Mouse (Mus musculus) adipocyte (in vitro differentiated cells): ENCODE results near the gene Jun.

ENCODE experiments used
- DNase-seq: peaks from one replicate; pipeline ENCODE4 v3.0.0-alpha.2; 2016; ENCODE audit warnings: low spot score

Gene Jun

DNA sequence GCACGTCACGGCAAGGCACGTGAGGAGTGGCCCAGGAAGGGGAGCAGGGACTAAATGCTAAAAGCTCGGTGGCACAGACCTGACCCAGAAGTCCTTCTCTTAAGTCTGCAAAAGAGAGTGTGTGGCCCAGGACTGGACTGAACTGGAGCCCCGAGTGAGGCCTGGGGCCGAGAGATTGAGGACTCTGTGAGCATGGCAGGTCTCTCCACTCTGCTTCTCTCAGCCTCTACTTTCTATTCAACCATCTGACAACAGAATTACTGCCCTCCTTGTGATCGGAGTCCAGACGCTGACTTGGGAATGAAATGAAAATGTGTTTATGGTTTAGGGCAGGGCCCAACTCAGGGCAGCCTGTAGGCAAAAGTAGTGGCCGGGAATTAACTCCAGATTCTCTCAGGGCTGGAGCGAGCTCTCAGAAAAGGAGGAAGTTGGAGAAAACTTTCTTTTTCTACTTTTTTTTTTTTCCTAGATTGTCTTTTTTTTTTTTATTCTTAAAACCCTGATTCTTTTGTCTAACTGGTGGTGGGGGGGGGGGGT is 21.3 kb upstream of the Jun start:
- DNase-seq, result no peak

DNA sequence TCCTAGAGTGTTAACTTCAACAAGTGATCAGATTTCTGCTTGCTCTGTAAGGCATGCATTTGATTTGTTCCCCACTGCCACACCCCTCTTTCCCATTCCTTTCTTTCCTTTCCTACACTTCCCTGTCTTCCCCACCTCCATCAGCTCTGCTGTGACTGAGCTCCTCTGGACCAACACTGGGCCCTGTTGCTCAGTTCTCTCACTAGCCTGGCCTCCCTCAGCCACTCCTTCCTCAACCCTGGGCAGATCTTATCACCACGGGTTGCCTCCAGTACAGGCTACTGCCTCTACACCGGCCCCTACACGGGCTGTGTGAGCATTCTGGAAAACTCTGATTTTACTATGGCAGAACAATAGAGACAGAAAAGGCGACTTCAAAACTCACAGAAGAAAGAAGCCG is 18.4 kb upstream of the Jun start:
- DNase-seq, result no peak

DNA sequence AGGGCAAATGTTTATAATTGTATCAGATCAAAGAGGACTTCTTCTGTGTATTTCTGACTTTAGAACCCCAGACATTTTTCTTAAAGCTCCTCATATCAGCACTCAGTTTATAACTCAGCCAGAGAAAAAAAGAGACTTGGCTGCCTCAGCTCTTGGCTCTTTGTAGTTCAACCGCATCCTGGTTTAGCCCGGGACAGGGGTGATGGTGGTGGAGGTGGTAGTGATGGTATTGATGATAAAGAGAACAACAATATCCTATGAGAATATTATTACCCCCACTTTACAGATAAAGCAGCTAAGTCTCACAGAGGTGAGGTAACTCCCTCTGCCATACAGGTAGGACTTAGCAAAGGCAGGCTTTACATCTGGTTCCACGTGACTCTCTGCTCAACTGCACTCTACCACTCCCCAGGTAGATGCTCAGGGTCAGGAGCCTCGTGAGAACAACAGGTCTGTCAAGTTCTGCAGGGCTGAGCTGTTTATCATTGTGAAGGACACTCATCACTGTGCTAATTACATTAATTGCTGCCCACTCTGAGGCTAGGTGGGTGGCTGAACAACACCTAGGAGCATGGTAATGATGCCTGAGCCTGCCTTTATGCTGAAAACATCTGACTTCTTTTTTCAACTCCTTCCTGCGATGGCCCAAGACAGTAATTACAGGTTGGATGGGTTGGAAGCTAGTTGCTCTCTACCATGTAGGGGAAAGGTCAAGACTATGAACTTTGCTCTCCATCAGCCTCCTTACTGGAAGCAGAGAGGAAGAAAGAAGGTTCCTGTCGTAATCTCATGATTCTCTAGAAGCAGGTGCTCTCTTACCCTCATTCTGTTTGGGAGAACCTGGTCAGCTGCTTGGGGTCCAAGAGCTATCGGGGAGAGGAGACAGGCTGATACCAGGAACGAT is 16.3 kb upstream of the Jun start:
- no peak for DNase-seq

DNA sequence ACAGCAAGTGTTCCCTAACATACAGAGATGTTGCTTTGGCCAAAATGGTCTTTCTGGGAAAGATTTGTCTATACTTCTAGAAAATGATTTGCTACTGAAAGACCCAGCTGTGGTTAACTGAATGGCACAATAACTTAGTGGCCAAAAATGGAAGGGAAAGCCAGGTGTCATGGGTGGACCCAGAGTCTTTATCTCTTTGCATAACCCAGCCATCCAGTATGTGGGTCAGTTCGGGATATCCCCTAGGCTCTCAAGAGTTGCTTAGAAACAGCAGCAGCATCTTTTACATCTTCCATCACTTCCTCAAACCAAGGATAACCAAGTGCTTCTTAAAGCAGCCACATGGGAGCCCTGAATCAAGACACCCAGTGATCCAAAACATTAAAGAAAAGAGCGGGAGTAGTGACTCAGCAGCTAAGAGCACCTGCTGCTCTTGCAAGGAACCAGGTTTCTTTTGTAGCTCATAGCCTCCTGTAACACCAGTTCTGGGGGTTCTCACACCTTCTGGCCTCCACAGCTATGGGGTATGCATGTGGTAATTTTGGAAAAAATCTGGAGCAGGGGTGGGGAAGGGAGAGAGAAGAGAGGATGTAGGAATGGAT is 11.7 kb upstream of the Jun start:
- no peak for DNase-seq

DNA sequence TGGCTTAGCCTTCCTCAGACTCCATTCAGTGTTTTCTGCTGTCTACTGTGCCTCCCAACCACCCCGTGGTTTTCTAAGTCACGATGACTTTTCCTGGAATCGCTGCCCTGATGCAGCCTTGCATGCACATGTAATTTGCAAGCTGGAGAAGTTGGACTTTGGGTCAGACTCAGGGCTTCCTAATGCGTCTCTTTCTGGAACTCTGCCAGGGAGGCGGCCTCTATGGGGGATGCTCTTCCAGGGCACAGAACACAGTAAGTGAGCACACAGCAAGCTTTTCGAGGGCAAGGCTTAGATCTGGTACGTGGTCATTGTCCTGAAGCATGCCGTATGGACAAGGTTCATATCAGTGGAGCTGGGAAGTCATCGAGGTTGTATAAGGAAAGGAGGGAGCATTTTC is 10.9 kb upstream of the Jun start:
- no peak for DNase-seq

DNA sequence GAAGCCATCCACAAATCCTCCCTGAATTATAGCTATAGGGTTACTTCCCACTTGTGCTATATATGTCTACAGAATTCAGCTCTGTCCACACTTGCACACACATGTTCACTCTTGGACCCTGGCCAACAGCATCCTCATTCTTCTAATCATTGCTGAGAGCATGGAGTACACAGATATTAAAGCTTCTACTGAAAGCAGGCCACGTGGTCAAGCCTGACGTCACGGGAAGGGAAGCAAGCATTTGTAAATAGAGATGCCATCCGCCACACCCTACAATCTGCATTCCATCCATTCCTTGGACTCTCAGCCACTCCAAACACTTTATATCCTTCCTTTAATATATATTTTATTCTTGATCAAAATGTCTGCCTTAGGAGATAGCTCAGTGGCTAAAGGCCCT is 5.2 kb upstream of the Jun start:
- no peak for DNase-seq

DNA sequence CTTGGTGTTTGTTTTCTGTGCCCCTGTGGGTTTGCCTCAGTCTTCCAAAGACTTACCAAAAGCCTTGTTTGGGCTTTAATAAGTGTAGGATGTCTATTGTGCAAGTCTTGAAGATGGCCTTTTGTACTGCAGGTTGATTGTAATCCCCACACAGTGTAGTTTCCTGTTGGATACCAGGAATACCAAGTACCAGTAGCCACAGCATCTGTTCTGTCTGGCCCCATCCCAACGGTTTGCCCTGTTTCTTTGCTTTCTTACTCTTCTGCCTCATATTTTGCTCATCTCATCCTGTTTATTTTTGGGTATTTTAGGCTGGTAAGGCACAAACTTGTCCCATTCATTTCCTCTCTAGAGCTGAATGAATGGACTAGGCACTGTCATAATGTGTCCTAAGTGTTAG is 3.3 kb upstream of the Jun start:
- DNase-seq, result no peak

DNA sequence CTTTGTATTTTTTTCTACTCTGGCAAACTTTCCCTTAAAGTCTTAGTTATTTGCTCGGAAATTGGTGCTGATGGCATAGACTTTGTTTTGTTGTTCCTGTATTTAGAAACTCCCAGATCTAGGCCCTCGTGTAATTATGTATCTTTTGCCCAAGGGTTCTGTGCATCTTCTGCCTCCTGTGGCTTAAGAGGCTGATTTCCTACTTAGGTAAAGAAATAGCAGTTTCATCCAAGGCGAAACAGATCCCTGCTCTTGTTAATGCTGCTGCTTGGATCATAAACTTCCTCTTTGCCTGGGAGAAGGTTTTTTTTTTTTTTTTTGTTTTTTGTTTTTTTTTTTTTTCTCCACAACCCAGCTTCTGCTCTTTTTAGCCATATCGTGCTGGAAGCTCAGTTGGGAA is 2.3 kb upstream of the Jun start:
- DNase-seq, result no peak

DNA sequence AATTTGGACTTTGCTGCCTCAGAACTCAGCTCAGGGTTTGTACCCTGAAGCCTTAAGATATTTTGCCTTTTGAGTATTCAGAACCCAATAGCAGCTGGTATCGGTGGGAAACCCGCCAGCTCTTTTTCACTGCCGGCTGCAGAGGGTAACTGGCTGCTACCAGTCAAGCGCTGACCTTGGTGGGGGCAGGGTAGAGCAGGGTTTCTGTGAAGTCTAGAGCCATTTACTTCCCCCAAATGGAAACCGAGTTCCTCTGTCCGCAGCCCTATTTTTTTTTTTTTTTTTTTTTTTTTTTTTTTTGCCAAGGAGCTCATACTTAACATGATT is 1.7 kb upstream of the Jun start:
- DNase-seq, result peak; percentile 89

DNA sequence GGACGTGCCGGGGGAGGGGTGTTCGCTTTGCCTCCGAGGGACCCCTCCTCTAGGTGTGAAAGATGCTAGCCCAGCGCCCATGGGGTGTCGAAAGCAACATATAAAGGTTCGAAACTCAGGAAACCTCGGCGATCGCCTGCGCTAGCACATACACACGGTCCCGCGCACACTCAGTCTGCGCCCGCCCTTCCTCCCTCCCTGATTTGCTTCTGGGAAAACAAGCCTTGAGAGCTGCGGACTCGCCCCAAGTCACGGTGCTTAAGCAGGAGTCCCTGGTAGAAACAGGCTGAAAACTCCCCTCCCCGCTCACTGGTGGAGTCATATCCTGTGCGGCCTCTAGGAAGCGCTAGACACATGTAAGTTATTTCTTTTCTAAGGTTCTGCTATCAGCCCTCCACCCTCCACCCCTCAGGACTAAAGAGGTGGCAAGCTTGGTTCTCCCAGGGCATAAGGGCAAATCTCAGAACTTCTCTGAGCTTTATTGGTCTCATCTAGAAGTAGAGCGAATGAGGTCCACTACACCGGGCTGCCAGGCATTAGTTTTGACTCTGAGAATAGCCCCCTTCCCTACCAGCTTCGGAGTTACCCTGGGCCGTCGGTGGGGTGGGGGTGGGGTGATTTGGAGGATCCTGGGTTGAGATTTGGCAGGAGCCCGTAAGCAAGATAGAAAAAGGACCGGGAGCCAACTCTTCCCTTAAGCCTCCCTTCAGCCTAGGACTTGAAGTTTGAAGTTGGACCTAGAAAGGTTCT is 1.2 kb upstream of the Jun start:
- peak; percentile 97 for DNase-seq

DNA sequence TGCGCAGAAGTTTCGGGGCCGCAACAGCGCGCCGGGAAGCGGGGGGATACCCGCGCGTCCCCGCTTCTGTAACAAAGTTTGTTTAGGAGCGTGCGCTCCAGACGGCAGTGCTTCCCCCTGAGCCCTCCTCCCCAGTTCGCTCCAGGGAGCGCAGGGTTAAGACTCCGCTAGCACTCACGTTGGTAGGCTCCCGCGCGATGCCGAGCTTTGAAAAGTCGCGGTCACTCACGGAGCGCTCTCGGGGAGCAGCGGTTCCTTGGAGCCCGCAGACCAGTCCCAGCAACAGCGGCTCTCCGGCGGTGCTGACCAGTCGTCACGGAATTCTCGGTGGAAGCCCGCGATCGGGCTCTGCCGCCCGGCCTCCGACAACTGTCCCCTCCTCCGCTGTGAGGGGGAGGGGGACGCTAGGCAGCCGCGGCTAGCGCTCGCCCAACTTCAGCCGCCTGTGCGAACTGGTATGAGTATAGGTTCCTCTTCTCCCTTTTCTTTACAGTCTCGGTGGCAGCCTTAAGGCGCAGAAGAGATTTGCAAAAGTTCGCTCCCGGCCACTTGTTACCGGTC is 631 bp downstream of the Jun start:
- peak; percentile 68 for DNase-seq

DNA sequence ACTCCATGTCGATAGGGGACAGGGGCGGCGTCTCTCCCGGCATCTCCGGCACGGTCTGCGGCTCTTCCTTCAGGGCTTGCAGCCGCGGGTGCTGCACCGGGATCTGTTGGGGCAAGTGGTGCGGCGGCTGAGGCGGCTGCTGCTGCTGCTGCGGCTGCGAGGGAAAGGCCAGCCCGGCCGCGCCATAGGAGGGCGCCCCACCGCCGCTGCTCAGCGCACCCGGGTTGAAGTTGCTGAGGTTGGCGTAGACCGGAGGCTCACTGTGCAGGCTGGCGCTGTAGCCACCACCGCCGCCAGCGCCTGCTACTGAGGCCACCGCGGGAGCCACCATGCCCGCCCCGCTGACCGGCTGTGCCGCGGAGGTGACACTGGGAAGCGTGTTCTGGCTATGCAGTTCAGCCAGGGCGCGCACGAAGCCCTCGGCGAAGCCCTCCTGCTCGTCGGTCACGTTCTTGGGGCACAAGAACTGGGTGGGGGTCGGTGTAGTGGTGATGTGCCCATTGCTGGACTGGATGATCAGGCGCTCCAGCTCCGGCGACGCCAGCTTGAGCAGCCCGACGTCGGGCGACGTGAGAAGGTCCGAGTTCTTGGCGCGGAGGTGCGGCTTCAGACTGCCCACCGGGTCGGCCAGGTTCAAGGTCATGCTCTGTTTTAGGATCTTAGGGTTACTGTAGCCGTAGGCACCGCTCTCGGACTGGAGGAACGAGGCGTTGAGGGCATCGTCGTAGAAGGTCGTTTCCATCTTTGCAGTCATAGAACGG is 1.3 kb downstream of the Jun start:
- DNase-seq, result peak; percentile 68

DNA sequence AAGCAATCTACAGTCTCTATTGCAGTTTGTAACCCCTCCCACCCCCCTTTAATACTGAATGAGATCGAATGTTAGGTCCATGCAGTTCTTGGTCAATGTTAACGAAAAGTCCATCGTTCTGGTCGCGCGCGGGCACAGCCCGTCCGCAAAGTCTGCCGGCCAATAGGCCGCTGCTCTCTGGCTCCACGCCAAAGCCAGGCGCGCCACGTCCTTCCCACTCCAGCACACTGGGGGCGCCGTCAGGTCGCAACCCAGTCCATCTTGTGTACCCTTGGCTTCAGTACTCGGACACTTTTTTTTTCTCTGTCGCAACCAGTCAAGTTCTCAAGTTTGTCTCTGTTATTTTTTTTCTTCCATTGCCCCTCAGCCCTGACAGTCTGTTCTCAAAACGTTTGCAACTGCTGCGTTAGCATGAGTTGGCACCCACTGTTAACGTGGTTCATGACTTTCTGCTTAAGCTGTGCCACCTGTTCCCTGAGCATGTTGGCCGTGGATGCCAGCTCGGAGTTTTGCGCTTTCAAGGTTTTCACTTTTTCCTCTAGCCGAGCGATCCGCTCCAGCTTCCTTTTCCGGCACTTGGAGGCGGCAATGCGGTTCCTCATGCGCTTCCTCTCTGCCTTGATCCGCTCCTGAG is 2.0 kb downstream of the Jun start:
- peak; percentile 87 for DNase-seq

DNA sequence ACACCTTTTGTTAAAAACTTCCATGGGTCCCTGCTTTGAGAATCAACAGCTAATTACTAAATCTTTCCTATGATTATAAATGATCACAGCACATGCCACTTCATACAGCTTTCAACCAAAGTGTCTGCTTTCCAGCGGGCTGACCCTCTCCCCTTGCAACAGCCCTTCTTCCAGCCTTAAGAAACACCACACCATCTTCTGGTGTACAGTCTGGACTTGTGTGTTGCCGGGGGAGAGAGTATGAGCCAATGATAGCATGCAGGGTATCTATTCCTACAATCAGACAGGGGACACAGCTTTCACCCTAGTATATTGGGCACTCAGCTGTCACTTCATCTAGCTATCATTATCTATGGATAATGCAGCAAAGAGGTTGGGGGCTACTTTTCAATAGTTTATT is 2.9 kb downstream of the Jun start:
- DNase-seq, result peak; percentile 31

DNA sequence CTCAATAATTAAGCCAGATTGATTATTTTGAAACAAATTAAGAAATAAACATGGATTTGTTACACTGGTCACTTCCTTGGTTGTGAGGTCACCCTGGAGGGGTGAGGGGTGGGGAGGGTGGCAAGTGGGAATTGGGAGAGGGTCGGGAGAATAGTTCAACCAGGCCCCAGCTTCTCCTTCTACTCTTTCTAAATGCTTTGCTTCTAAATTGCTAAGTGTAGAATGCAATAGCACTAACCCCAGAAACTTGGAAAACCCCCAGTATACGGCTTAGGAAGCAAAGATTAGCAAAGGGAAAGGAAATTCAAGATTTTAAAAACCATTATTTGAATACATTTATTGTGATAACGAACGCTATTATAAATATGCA is 3.3 kb downstream of the Jun start:
- DNase-seq, result peak; percentile 31

DNA sequence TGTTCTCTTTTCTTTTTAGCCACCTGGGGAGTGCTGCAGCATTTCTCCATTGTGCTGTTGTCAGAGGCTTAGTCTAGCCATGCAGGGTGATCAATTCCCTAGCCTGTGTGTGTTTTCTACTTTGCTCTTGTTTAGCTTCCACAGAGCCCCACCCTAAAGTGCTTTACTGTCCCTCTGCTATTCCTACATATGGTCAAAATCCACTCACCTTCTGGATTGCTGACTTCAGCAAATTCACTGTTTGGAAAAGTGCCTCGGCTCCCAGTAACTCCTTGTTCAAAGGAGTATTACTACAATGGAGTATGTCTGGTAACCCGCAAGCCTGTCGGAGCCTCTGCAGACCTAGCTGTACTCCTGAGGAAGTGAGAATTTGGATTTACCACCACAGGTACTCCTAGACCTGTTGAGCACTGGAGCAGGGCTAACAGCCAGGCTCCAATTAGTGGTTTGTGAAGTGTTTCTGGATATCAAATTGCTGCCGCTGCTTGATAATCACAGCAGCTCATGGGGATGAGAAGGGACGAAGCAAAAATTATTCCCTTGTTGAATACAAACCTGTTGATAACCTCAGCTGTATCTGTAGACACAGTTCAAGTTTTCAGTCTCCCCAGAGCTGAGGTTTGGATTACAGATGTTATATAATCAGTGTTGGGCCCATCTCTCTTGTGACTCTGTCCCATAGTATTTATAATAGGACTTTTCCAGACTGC is 3.8 kb downstream of the Jun start:
- DNase-seq, result peak; percentile 35

DNA sequence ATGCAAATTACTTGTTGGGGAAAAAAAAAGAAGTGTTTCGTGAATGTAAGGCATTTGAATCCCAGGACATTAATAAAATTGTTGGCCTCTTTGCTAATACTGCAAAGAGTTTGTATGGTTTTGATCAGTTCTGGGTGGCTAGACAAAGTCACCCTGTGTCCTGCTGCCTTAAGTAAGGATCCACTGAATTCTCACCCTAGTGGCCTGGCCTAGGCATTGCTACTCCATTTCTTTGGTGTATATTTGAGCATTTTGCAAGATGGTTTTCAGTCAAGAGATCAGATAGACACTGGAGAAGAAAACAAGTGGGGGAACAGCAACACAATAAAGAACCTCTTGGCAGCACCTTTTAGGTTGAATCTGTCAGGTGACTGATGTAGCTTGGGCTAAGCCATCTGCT is 6.9 kb downstream of the Jun start:
- no peak for DNase-seq

DNA sequence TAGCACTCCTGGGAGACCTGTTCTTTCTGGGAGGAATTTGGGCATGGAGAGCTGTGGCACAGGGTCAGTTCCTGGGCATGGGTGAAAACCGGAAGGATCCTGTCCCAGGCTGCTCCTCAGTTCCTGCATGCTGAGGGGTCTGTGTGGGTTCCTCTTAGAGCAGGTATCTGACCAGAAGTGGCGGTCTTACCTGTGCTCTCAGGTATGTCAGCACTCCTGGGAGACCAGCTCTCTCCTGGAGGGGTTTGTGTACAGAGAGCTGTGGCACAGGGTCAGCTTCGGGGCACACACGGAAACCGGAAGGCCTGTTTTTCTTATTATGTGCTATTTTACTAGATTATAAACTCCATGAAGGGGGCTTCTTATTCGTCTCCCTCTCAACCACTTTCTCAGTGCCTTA is 7.3 kb downstream of the Jun start:
- DNase-seq, result no peak

DNA sequence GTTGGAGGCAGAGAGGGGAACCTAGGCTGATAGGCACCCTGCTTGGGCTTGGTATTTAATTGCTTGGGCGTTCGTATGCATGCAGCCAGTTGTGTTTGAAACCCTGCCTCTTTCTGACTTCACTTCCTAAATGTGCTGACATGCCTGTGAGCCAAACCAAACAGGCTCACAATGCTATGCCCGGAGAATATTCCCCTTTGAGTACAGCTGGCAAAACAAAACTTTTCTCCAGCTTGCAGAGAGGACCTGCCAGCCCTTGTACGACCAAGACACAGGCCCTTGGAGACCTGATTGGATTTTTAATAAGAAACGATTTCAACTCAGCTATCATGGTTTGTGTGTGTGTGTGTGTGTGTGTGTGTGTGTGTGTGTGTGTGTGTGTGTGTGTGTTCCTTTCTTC is 14.0 kb downstream of the Jun start:
- DNase-seq, result peak; percentile 85

DNA sequence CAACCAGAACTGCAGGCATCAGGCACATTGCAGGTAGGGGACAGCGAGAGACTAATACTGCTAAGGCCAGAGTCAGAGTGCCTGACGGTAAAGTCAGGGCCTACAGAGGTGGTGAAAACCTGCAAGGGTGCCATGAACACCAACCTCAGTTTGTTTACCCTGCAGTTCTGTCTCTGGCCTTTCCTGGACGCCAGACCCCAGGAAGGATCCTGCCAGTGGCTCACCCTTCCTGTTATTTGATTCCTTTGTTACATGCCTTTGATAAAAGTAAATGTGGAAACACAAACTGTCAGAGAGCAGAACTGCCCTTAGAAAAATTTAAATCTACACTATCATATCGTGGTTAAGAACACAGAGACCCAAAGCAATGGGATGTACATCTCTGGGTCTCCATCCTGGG is 20.9 kb downstream of the Jun start:
- no peak for DNase-seq
